Mouse (Mus musculus): Measurements from ENCODE around the gene 4930442H23Rik. TPM values are rescaled to one million over a fixed set of nuclear protein-coding genes. Genes with fewer than 3 reads are reported as not detected.
A peak's percentile ranks its signal among the peaks of the same experiment; 100 is the strongest.
"Not testable (repeated sequence)": the region's sequence is repeated elsewhere in the genome, so short reads cannot be mapped to it uniquely, and the experiment has no call there.

4930442H23Rik gene
- not detected for total RNA-seq (2021)

GRCm38 (mm10) chr10:81183805-81184204, at the start of gene 4930442H23Rik:
TSS of gene 4930442H23Rik (minus strand) at chr10:81183849.
- DNase-seq (ENCODE audit: low spot score in 2 of 2): no peak
- intact Hi-C loops (cut with DNase I): no loop called here

DNA sequence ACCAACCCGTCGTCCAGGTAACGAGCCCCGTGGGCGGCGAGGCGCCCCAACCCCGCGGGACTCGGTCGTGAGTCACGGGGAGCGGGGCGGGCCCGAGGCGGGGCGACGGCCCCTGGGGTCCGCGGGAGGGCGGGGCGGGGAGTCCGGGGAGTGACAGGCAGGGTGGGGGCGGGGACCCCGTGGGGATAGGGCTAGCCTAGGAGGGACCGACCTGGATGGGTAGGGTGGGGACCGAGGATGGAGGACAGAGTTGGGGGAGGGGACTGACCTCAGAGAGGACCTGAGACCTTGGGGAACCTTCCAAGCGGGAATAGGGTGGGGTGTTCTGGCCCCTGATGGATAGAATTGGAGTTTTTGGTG, 49.6 kb upstream of the 4930442H23Rik start:
- intact Hi-C loops (cut with DNase I): no loop called here
- no peak for DNase-seq (ENCODE audit: low spot score in 2 of 2)

DNA sequence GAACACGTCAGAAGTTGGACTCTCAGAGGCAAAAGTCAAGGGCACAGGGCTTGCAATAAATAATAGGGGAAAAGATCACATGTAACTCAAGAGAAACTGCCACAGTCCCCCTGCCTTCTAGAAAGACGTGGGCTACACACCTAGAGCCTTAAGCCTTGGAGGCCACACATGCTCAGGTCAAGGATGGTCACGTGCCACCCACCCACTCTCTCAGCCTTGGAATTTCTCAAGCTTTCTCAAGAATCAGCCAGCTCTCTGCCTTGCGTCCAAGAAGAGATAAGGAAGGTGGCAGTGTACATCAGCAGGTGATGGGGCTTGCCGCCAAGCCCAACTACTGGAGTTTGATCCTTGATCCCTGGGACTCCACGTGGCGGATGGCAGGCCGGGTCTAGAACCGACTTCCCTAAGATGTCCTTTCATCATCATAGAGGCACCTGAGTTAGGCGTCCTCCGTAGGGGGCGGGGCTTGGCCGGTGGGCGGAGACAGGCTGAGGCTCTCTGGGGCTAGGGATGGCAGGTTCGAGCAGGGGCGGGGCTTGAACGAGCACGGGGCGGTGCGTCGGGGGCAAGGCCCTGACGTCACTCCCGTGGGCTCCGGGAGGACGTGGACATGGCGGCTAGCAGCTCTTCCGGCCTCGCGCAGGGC, 49.1 kb upstream of the 4930442H23Rik start, which contains the start of gene Zfr2:
Zfr2 (plus strand) TSS at position 576 of the 646 bp plus-strand sequence.
- intact Hi-C loops (cut with DNase I): no loop called here
- DNase-seq (ENCODE audit: low spot score in 2 of 2): peak; percentile 93 to 97

GRCm38 (mm10) chr10:81231436-81231835, 47.8 kb upstream of the 4930442H23Rik start:
- intact Hi-C loops (cut with DNase I): no loop called here
- DNase-seq (ENCODE audit: low spot score in 2 of 2): no peak

DNA sequence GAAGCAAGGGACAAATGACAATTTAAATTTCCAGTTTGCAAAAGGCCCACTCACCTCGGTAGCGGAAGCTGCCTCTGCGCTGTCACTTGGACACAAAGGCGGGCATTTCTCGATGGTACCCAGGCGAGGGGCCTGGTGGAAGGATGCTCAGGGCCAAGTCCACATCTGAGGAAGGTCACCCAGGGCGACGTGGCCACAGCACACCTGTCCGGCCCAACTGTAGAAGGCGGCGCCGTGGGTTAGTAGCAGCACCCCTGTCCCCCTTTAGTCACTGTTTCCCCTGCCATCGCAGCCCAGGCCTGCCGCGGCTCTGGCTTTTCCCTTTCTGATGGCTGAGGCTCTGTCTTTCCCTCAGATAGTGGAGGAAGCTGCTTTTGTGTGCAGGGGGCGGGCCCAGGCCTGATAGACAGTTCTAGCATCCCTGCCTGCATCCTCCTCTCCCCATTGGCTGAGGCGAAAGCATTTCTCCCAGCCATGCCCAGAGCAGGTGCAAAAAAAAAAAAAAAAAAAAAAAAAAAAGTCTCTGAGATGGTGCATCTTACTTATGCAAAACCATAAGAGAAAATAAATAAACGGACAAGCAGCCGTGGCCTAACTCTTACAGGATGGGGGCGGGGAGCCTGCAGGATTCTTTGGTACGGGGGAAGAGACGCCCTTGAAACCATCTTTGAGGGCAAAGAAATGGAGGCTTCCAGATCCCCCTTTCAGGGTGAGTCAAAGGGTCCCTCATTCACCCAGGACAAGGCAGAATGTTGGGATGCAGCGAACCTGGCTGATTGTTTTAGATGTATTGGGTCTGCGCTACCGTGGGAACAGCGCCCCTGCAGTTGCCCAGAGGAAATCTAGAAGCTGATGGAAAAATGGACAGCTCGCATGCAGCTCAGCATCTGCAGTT, 47.0 kb upstream of the 4930442H23Rik start, which contains the start of gene Atcay:
Atcay (minus strand) TSS at position 396 of the 895 bp plus-strand sequence.
- intact Hi-C loops (cut with DNase I): no loop called here

GRCm38 (mm10) chr10:81229735-81230437, 46.2 kb upstream of the 4930442H23Rik start:
- peak; percentile 52 to 76 for DNase-seq (ENCODE audit: low spot score in 2 of 2)
- intact Hi-C loops (cut with DNase I): no loop called here

More for the DNA sequence above, 47.0 kb upstream of the 4930442H23Rik start, which contains the start of gene Atcay:
- peak; percentile 86 to 95 for DNase-seq (ENCODE audit: low spot score in 2 of 2)

- DNase-seq (ENCODE audit: low spot score in 2 of 2); intact Hi-C loops (cut with DNase I): not testable (repeated sequence)
Measured at GRCm38 (mm10) chr10:81223731-81224130, 40.1 kb upstream of the 4930442H23Rik start.

DNA sequence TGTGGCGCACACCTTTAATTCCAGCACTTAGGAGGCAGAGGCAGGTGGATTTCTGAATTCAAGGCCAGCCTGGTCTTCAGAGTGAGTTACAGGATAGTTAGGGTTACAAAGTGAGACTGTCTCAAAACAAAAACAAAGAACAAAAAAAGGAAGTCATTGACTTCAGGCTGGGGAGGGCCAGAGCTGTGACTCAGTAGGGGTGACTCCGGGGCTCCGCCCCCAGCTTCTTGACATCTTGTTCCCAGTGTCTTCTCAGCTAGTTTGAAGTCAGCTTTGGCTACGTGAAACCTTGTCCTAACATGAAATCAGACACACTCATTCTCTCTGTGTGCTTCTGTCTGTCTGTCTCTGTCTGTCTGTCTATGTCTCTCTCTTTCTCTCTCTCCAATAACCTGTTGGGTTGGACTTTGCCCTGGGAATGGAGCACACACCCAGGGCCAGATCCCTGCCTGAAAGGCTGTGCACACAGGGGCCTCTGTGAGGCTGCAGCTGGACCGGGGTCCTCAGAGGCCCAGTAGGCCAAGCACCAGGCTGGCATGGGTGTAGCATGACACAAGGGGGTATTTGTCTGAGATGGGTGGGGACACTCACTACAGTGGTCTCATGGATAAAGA, 37.9 kb upstream of the 4930442H23Rik start:
- intact Hi-C loops (cut with DNase I): no loop called here
- DNase-seq (ENCODE audit: low spot score in 2 of 2): no peak

DNA sequence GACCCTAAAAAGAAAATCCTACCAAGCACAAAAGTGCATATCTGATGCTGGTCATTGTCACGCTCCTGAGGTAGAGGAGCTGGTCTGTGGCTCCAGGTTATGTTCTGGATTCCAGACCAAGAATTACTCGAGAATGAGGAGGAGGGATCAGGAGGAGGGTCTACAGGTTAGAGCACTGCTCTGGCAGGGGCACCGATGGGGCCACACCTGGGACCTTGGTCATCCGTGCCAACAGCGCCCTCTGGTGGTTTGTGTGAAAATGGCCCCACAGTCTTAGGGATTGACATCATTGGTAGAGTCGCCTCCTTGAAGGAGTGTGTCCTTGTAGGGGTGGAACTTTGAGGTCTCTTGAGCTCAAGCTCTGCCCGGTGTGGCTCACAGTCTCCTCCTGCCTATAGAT, 34.3 kb upstream of the 4930442H23Rik start:
- intact Hi-C loops (cut with DNase I): loop anchor here (2.0 kb wide), 1 partner anchor 19 kb away; no protein-coding TSS in a partner anchor
- DNase-seq (ENCODE audit: low spot score in 2 of 2): peak in 1 of 2 experiments; percentile 50

- not testable (repeated sequence) for DNase-seq (ENCODE audit: low spot score in 2 of 2)
- intact Hi-C loops (cut with DNase I): loop anchor here (2.0 kb wide), 1 partner anchor 18 kb away; no protein-coding TSS in a partner anchor
Measured at GRCm38 (mm10) chr10:81217267-81217666, 33.6 kb upstream of the 4930442H23Rik start.

GRCm38 (mm10) chr10:81216810-81217209, 33.2 kb upstream of the 4930442H23Rik start:
- no peak for DNase-seq (ENCODE audit: low spot score in 2 of 2)
- intact Hi-C loops (cut with DNase I): loop anchor here (2.0 kb wide), 1 partner anchor 18 kb away; no protein-coding TSS in a partner anchor

DNA sequence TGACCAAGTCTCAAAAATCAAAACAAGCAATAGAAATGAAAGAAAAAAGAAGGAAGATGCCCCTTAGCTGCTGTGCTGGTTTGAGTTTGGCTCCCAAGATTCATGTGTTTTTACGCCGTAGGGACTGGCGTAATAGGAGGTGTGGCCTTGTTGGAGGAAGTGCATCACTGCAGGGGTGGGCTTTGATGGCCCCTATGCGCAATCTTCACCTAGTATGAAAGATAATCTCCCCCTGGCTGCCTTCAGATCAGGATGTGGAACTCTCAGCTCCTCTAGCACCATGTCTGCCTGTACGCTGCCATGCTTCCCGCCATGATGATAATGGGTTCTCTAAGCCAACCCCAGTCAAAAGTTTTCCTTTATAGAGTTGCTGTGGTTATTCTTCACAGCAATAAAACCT, 32.6 kb upstream of the 4930442H23Rik start:
- DNase-seq (ENCODE audit: low spot score in 2 of 2): no peak
- intact Hi-C loops (cut with DNase I): loop anchor here (2.0 kb wide), 1 partner anchor 17 kb away; no protein-coding TSS in a partner anchor

DNA sequence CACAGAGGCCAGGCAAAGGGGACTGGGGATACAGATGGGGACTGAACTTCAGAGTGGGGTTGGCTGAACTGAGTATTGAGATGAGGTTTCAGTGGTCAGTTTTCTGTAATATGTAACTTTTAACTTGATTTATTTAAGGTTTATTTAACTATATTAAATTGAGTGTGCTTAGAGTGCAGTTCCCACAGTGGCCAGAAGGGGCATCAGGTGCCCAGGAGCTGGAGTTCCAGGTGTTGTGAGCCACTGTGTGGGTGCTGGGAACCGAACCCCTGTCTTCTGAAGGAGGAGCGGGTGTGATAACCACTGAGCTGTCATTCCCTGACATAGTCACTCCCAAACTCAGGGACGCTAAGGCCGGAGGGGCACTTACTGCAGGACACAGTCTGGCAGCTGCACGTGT, 26.5 kb upstream of the 4930442H23Rik start:
- no peak for DNase-seq (ENCODE audit: low spot score in 2 of 2)
- intact Hi-C loops (cut with DNase I): no loop called here

GRCm38 (mm10) chr10:81204137-81204536, 20.5 kb upstream of the 4930442H23Rik start:
- intact Hi-C loops (cut with DNase I): no loop called here
- no peak for DNase-seq (ENCODE audit: low spot score in 2 of 2)

DNA sequence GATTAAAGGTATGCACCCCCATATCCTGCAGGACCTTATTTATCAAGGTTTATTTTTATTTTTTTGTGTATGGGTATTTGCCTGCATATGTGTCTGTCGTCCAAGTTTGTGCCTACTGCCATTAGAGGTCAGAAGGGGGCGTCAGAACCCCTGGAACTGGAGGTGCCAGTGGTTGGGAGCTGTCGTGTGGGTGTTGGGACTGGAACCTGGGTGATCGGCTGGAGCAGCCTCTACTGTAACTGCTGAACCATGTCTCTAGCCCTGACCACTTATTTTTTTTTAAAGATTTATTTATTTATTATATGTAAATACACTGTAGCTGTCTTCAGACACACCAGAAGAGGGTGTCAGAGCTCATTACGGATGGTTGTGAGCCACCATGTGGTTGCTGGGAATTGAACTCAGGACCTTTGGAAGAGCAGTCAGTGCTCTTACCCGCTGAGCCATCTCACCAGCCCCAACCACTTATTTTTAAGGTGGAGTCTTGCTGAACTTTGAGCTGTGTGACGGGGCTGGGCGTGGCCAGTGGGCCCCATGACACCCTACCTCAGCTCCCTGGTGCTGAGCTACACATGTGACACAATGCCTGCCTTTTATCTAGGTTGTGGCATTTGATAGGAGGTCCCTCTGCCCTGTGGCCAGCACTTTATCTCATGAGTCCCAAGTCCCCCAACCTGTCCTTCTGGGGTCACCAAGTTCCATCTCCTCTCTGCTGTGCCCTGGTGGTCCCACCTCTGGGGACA, 19.5 kb upstream of the 4930442H23Rik start:
- no peak for DNase-seq (ENCODE audit: low spot score in 2 of 2)
- intact Hi-C loops (cut with DNase I): no loop called here

DNA sequence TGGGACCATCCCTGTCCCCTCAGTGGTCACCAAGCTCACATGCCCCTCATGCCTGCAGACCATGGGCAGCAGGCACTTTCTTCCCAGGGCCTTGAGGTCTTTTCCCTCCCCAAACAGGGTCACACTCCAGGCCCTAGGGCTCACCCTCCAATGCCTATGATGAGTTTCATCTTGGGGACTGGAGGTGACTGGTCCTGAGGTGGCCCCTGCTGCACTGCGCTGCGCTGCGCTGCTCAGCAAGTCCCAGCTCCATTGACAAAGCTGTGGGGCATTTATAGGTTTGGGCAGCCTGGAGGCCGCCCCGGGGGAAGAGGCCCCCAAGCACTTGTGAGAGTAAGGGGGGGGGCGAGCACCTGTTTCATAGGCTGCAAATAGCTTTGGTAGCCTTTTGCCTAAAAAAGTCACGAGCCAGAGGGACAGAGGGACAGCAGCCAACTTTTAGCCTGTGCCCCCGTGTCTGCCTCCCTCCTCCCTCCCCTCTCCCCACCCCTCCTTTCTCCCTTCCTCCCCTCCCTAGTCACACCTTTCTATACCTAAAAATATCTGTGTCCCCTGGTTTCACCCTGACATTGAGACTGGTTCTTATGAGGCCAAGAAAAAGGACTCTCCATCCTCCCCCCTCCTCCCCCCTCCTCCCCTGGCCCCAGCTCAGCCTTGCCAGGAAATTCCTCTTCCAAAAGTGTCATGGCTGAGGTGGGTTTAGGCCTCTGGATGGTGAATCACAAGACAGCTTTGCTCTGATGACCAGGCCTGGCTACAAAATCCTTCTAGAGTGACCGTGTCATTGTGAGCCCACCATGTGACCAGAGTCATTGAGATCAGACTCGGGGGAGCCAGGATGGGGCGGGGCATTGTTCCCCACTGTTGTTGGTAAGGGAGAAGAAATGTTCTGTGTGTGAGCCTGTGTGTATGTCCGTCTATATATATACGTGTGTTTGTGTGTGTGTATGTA, 18.4 kb upstream of the 4930442H23Rik start, which contains the start of gene Nmrk2:
Nmrk2 (minus strand) TSS at position 245 of the 952 bp plus-strand sequence.
- intact Hi-C loops (cut with DNase I): no loop called here
- DNase-seq (ENCODE audit: low spot score in 2 of 2): no peak

- DNase-seq (ENCODE audit: low spot score in 2 of 2): no peak
- intact Hi-C loops (cut with DNase I): no loop called here
Measured at GRCm38 (mm10) chr10:81200605-81201287, 17.1 kb upstream of the 4930442H23Rik start.
